Mouse (Mus musculus): Measurements from ENCODE around the gene Slit2.

Gene Slit2

GRCm38 (mm10) chr5:48230430-48231080, 247.6 kb downstream of the Slit2 start:
- DNase-seq (ENCODE audit: low spot score) = no peak

GRCm38 (mm10) chr5:48234728-48235127, 251.8 kb downstream of the Slit2 start:
- no peak for DNase-seq (ENCODE audit: low spot score)

- no peak for DNase-seq (ENCODE audit: low spot score)
These were observed 252.3 kb downstream of the Slit2 start for GRCm38 (mm10) chr5:48235270-48235669.

- DNase-seq (ENCODE audit: low spot score) = peak; percentile 77
These were observed 257.8 kb downstream of the Slit2 start for GRCm38 (mm10) chr5:48240751-48241150.

GRCm38 (mm10) chr5:48248327-48248726, 265.4 kb downstream of the Slit2 start:
- no peak for DNase-seq (ENCODE audit: low spot score)

GRCm38 (mm10) chr5:48277561-48277960, 294.6 kb downstream of the Slit2 start:
- no peak for DNase-seq (ENCODE audit: low spot score)

- DNase-seq (ENCODE audit: low spot score) = no peak
These were observed 318.2 kb downstream of the Slit2 start for GRCm38 (mm10) chr5:48301186-48301585.

- DNase-seq (ENCODE audit: low spot score) = no peak
These were observed 332.2 kb downstream of the Slit2 start for GRCm38 (mm10) chr5:48315057-48315602.

- DNase-seq (ENCODE audit: low spot score) = no peak
These were observed 337.7 kb downstream of the Slit2 start for GRCm38 (mm10) chr5:48320597-48320996.

- no peak for DNase-seq (ENCODE audit: low spot score)
These were observed 343.3 kb downstream of the Slit2 start for GRCm38 (mm10) chr5:48326221-48326620.

- DNase-seq (ENCODE audit: low spot score) = no peak
These were observed 344.7 kb downstream of the Slit2 start, which contains the start of gene 5730480H06Rik for GRCm38 (mm10) chr5:48327652-48328051. 5730480H06Rik (plus strand) TSS chr5:48327952.

GRCm38 (mm10) chr5:48329751-48330150, 346.8 kb downstream of the Slit2 start:
- DNase-seq (ENCODE audit: low spot score) = no peak

GRCm38 (mm10) chr5:48330817-48331216, 347.9 kb downstream of the Slit2 start:
- DNase-seq (ENCODE audit: low spot score) = no peak

GRCm38 (mm10) chr5:48331441-48331840, 348.5 kb downstream of the Slit2 start:
- DNase-seq (ENCODE audit: low spot score) = peak; percentile 51

GRCm38 (mm10) chr5:48333407-48333806, 350.5 kb downstream of the Slit2 start:
- DNase-seq (ENCODE audit: low spot score) = no peak

GRCm38 (mm10) chr5:48333884-48334513, 351.1 kb downstream of the Slit2 start:
- peak; percentile 64 for DNase-seq (ENCODE audit: low spot score)

GRCm38 (mm10) chr5:48340808-48341433, 358.0 kb downstream of the Slit2 start:
- DNase-seq (ENCODE audit: low spot score) = peak; percentile 13

- DNase-seq (ENCODE audit: low spot score) = peak; percentile 73
These were observed 362.4 kb downstream of the Slit2 start for GRCm38 (mm10) chr5:48345095-48345982.

GRCm38 (mm10) chr5:48345983-48346648, 363.2 kb downstream of the Slit2 start:
- DNase-seq (ENCODE audit: low spot score) = no peak

- no peak for DNase-seq (ENCODE audit: low spot score)
These were observed 366.4 kb downstream of the Slit2 start for GRCm38 (mm10) chr5:48349309-48349708.
